Mouse (Mus musculus): Measurements from ENCODE around the gene Smim12.

The Smim12 gene

GRCm38 (mm10) chr4:127243552-127243951, at the start of gene Smim12:
Gene Smim12 (plus strand): TSS chr4:127243784.
- DNase-seq, result peak; percentile 97 to 100

DNA sequence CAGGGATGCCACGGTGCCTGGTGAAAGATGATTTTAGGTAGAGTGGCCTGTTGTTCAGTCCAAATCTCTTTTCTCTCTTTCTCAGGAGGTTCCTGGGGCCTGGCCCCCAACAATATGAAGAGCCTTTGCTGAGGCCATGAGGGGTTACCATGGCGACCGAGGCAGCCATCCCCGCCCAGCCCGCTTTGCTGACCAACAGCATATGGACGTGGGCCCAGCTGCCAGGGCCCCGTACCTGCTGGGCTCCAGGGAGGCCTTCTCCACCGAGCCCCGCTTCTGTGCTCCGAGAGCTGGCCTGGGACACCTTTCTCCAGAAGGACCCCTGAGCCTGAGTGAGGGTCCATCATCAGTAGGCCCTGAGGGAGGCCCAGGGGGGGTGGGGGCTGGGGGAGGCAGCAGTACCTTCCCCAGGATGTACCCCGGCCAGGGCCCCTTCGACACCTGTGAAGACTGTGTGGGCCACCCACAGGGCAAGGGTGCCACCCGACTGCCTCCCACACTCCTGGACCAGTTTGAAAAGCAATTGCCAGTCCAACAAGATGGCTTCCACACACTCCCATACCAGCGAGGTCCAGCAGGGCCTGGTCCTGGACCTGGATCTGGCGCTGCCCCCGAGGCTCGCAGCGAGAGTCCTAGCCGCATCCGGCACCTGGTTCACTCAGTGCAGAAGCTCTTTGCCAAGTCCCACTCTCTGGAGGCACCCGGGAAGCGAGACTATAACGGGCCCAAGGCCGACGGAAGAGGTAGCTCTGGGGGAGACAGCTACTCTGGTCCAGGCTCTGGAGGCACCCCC, 48.9 kb upstream of the Smim12 start:
- DNase-seq, result no peak

DNA sequence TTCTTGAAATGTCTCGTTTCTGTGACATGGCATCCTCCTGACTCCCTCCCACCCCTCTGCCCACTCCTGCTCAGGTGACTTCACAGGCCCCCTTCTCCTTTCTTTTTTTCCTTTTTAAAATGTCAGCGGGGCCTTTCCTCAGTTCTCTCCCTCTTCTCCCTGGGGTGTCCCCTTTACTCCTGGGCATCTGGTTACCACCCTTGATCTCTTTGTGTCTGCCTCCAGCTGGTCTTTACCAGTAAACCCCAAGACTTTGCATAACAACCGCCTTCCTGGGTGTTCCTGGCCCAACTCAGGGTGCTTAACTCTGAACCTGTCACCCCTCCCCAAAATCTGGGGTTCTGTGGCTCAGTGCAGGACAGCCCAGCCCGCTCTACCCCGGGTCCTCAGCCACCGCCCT, 45.0 kb upstream of the Smim12 start:
- no peak for DNase-seq

DNA sequence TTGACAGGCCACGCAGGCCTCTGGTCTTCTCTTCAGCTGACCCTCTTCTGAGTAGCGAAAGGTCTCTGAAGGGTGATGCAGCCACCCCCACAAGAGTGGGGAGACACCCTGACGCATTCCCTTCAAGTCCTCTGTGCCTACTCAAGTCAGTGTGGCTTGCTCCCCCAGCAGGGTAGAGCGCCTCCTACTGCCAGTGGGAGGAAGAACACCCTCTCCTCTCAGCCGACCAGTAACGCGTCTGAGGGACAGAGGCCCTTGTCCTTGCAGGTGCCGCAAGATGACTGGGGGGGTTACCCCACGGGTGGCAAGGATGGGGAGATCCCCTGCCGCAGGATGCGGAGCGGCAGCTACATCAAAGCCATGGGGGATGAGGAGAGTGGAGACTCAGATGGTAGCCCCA, 44.2 kb upstream of the Smim12 start:
- DNase-seq, result no peak

DNA sequence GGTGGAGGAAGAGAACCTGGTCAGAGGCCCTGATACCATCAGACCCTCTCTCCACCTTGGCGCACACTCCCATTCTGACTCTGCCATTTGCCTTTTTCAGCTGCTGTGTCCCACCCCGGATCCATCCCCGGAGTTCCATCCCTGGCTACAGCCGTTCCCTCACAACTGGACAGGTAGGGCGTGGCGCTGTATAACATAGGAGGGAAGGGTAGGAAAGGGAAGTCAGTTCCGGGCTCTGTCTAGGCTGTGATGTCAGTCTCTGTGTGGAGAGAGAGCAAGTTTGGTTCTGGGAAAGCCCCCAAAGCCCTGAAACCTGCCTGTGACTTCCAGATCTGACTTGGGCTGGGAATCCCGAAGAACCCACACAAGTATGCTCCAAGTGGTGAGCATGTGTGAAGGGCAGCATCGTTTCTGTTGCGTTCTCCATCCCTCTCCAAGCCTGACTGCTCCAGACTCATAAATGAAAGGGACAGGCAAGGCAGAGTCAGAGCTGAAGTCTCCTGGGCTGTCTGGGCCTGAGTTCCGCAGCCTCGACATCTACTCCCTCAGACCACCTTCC, 43.3 kb upstream of the Smim12 start:
- no peak for DNase-seq

- no peak for DNase-seq
Observed at GRCm38 (mm10) chr4:127200769-127201617, 42.6 kb upstream of the Smim12 start.

DNA sequence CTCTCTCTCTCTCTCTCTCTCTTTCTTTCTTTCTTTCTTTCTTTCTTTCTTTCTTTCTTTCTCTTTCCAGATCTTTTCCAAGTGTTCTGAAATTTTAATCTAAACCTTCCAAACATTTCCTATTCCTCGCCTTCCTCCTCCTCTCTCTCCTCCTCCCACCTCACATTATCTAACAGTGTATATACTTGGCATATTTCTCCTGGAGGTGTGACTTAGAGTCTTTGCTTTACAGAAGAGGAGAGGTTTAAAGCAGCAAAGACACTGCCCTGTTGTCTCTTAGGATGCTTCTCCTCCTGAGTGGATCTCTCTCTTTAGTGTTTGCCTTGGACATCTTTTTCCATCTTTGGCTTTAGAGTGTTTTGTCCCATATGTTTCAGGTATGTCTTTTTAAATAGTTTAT, 40.5 kb upstream of the Smim12 start:
- DNase-seq, result no peak

DNA sequence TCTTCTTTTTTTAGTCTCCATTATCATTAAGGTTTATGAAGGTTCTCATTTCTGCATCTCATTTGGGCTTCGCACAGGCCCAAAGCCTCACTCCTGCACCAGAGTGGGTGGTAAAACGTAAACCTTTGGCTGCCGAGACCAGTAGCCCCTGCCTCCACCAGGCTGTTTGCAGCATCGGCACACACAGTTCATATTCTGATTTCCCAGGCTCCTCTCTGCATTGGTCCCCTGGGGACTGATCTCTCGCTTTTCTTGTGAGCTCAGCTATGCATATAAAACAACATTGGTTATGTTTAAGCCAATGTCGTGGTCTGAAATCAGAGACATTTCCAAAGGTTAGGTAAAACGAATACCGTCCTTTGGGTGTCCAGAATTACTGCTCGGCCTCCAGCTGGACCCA, 32.3 kb upstream of the Smim12 start:
- DNase-seq, result no peak

DNA sequence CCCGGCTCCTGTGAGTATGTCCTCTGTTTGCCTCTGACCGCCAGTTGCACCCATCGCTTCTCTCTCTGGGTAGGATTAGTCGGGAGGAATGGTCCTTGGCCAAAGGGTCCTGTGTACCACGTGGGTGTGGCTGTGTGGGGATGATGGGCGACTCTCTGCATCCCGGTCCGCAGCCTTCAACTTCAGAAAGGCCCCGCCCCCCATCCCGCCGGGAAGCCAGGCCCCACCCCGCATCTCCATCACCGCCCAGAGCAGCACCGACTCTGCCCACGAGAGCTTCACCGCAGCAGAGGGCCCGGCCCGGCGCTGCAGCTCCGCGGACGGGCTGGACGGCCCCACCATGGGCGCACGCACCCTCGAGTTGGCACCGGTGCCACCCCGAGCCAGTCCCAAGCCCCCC, 29.1 kb upstream of the Smim12 start:
- no peak for DNase-seq

- DNase-seq, result peak; percentile 62 to 71
Observed at GRCm38 (mm10) chr4:127215103-127215502, 28.5 kb upstream of the Smim12 start.

DNA sequence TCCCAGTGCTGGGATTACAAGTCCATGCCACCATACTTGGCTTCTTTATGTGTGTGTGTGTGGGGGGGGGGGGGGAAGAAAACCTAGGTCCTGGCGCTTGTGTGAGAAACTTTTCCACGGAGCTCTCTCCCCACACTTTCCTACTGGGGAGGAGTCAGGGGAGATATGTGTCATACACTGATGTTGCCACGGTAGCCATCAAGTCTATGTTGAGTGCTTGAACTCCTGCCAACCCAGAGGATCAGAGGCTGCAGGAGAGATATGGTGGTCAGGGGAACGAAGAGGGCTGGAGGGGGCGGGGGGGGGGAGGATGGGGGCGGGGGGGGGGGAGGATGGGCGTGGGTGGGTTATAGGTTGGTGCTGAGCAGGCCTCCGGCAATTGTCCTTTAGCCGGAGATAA, 27.8 kb upstream of the Smim12 start:
- DNase-seq, result no peak

DNA sequence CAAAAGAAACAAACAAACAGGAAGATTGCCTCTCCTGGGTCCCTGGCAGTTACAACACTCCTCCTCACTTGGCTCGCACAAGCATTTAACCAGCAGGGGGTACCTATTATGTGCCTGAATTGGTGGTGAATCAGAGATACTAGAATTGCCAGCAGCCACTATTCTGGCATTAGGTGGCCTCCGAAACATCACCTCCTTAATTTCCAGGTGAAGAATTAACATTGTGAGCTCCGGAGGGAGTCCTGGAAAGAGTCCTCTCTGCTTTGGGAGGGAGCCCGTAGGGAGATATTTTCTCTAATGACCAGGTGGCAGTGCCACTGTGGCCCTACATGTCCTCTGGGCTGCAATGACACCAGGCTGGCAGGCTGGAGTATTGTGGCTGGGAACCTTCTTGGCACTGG, 27.3 kb upstream of the Smim12 start:
- DNase-seq, result peak; percentile 73 to 77

GRCm38 (mm10) chr4:127217048-127217447, 26.5 kb upstream of the Smim12 start:
- DNase-seq, result no peak

GRCm38 (mm10) chr4:127223291-127223690, 20.3 kb upstream of the Smim12 start:
- peak; percentile 68 to 76 for DNase-seq

DNA sequence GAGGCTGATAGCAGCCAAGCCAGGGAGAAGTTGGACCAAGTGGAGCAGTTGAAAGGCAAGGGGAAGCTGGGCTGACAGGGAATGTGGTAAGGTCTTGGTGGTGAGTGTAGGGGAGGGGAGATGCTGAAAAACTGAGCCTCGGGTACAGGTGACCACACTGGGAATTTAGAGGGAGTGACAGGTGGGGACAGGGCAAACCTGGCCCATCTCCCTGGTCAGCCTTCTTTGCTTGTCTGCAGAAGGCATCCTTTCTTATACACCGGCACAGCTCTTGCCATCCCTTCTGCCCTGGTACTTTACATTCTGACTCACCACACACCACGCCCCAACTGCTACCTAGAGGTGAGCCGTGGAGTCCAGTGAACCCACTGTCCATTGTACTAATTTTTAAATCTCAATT, 19.8 kb upstream of the Smim12 start:
- DNase-seq, result peak in 1 of 2 experiments; percentile 36

DNA sequence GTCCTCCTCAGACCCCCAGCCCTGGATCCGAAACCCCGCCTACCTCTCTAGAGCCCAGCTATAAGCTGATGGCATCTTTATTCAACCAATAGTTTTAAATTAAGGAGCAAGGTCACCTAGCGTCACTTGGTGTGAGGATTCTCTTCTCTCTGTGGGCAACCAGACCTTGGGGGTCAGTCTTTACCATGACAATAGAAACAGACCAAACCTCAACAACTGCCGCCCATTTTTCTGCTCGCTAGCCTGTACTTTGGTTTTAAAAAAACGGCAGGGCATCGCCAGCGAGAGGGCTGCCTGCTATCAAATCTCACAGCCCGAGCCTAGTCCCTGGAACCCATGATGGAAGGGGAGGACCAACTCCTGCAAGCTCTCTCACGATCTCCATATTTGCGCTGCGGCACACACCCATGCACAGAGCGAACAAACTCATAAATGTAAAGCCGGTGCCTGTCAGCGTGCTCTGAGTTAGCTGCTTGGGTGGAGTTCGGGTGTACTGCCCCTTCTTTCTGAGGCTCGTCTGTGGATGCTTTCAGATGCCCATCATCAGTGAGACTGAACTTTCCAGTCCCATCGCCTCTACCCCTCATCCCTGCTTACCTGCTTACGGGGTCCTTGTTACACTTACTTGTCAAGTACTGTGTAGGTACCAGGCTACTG, 19.0 kb upstream of the Smim12 start:
- no peak for DNase-seq

- DNase-seq, result no peak
Observed at GRCm38 (mm10) chr4:127226067-127226466, 17.5 kb upstream of the Smim12 start.

GRCm38 (mm10) chr4:127227051-127227673, 16.4 kb upstream of the Smim12 start:
- DNase-seq, result no peak

- peak; percentile 90 to 91 for DNase-seq
Observed at GRCm38 (mm10) chr4:127232028-127232427, 11.6 kb upstream of the Smim12 start.

GRCm38 (mm10) chr4:127232551-127232950, 11.0 kb upstream of the Smim12 start:
- peak; percentile 39 to 42 for DNase-seq

DNA sequence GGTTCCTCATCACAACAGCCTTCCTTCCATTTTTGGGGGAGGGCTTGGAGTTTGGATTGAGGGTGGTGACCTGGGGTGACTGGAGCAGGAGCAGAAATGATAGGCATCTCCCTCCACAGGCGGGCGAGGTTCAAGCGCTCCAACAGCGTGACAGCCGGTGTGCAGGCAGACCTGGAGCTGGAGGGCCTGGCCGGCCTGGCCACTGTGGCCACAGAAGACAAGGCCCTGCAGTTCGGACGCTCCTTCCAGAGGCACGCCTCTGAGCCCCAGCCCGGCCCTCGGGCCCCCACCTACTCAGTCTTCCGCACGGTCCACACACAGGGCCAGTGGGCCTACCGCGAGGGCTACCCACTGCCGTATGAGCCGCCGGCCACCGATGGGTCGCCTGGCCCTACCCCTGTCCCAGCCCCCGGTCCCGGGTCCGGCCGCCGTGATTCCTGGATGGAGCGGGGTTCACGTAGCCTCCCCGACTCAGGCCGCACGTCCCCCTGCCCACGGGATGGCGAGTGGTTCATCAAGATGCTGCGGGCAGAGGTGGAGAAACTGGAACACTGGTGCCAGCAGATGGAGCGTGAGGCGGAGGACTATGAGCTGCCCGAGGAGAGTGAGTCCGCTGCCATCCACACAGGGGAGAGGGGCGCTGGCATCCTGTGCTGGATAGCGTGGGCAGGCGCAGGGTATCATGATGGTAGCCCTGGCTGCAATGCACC, 10.0 kb upstream of the Smim12 start:
- DNase-seq, result peak; percentile 63 to 71
